Mouse (Mus musculus) right cerebral cortex, postnatal 4 days (tissue): Measurements from ENCODE around the gene Map2k5.

Experiments
- DNase-seq: peaks from one replicate; pipeline ENCODE4 v3.0.0-alpha.2; 2022

Gene Map2k5

GRCm38 (mm10) chr9:63338716-63339115, 39.0 kb downstream of the Map2k5 start:
- no peak for DNase-seq

- no peak for DNase-seq
Observed at GRCm38 (mm10) chr9:63335816-63336215, 41.9 kb downstream of the Map2k5 start.

- DNase-seq, result no peak
Observed at GRCm38 (mm10) chr9:63333074-63333473, 44.6 kb downstream of the Map2k5 start.

GRCm38 (mm10) chr9:63331246-63331645, 46.5 kb downstream of the Map2k5 start:
- DNase-seq, result no peak

- DNase-seq, result no peak
Observed at GRCm38 (mm10) chr9:63328958-63329685, 48.6 kb downstream of the Map2k5 start.

- DNase-seq, result no peak
Observed at GRCm38 (mm10) chr9:63315231-63315630, 62.5 kb downstream of the Map2k5 start.

- DNase-seq, result no peak
Observed at GRCm38 (mm10) chr9:63314126-63314525, 63.6 kb downstream of the Map2k5 start.

- DNase-seq, result no peak
Observed at GRCm38 (mm10) chr9:63309956-63310355, 67.7 kb downstream of the Map2k5 start.

- DNase-seq, result no peak
Observed at GRCm38 (mm10) chr9:63309008-63309407, 68.7 kb downstream of the Map2k5 start.

GRCm38 (mm10) chr9:63308441-63308840, 69.3 kb downstream of the Map2k5 start:
- no peak for DNase-seq

GRCm38 (mm10) chr9:63302511-63302910, 75.2 kb downstream of the Map2k5 start:
- DNase-seq, result no peak

- no peak for DNase-seq
Observed at GRCm38 (mm10) chr9:63298656-63299055, 79.0 kb downstream of the Map2k5 start.

GRCm38 (mm10) chr9:63295551-63295958, 82.1 kb downstream of the Map2k5 start:
- peak; percentile 18 for DNase-seq

GRCm38 (mm10) chr9:63294846-63295245, 82.9 kb downstream of the Map2k5 start:
- no peak for DNase-seq

GRCm38 (mm10) chr9:63293781-63294480, 83.8 kb downstream of the Map2k5 start:
- no peak for DNase-seq

- DNase-seq, result no peak
Observed at GRCm38 (mm10) chr9:63288676-63289075, 89.0 kb downstream of the Map2k5 start.

- DNase-seq, result peak; percentile 17
Observed at GRCm38 (mm10) chr9:63284392-63284791, 93.3 kb downstream of the Map2k5 start.

- DNase-seq, result no peak
Observed at GRCm38 (mm10) chr9:63281996-63282395, 95.7 kb downstream of the Map2k5 start.

- no peak for DNase-seq
Observed at GRCm38 (mm10) chr9:63281086-63281485, 96.6 kb downstream of the Map2k5 start.

- no peak for DNase-seq
Observed at GRCm38 (mm10) chr9:63273781-63274180, 103.9 kb downstream of the Map2k5 start.

- DNase-seq, result no peak
Observed at GRCm38 (mm10) chr9:63269839-63270238, 107.9 kb downstream of the Map2k5 start.

GRCm38 (mm10) chr9:63263188-63263587, 114.5 kb downstream of the Map2k5 start:
- no peak for DNase-seq

- DNase-seq, result peak; percentile 8
Observed at GRCm38 (mm10) chr9:63258768-63259167, 118.9 kb downstream of the Map2k5 start.

- DNase-seq, result no peak
Observed at GRCm38 (mm10) chr9:63257739-63258138, 120.0 kb downstream of the Map2k5 start.
